Mouse (Mus musculus): ENCODE measurements around the gene Rab11fip2. TPM values are rescaled to one million over a fixed set of nuclear protein-coding genes. Genes with fewer than 3 reads are reported as not detected.

Gene Rab11fip2
- polyA plus RNA-seq (2015; fragmentation: Nextera tagmentation; extraction: Ambion mirVana) = 1.3 and 1.4 TPM in 2 replicates

DNA sequence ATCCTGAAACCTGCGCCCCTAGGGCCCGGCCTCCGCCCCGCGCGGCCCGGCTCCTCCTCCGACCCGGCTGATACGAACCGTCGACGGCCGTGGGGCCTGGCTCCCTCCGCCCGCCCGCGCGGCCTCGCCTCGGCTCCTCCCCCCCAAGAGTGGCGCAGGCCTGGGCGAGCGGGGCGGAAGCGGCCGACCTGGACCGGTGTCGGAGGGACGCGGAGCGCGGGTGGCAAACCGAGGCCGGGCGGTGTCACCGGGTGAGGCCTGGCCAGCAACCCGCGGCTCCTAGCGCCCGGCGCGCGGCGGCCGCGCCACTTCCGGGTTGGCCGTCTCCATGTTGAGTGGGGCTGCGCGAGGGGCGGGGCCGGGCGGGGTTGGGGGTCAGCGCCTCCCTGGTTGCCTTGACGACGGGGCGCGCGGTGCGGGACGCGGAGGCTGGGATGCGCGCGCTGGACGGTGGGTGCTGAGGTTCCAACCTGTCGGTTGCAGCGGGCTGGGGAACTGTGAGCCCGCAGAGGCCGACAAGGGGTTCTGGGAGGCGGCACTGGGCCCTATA, at the start of gene Rab11fip2:
Rab11fip2 (minus strand) TSS at position 333 of the 550 bp plus-strand sequence.
- Histone ChIP-seq H3K27ac (peak within 1 kb of the TSS; percentile 91), H3K4me3 (replicated peaks) (peak within 1 kb of the TSS; percentile 79), H3K4me1 (replicated peaks) (peaks cover 13% of the 10 kb centered on the region), H3K9ac (peak within 1 kb of the TSS; percentile 87), H3K36me3 (no peaks in the 10 kb centered on the region), H3K4me2 (peak within 1 kb of the TSS; percentile 88), H3K9me3 (replicated peaks) (no peaks in the 10 kb centered on the region), H3K27me3 (no peaks in the 10 kb centered on the region)
- peak; percentile 81 for DNase-seq
- under 1% methylated on average over 71 of the region's 72 CpGs for WGBS (ENCODE audit: insufficient replicate concordance)
- ATAC-seq (ENCODE audit: low read depth) = peak; percentile 99

DNA sequence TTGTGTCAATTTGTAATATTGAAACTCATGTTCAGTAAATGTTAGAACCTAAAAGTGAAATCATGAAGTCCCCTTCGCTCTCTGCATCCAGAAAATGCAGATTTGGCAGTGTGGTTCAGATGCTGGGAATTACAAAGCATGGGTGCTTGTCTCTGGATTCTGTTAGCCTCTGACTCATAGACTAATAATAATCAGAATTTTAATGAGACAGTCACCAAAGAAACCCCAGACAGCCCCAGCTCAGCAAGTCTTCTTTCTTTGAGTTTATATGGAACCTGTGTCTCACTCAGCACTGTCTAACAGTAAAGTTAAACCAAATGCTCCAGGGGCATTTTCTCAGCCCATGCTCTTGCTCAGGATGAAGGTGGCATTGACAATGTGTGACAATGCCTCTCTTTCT, 38.1 kb upstream of the Rab11fip2 start:
- DNase-seq = no peak
- Histone ChIP-seq H3K4me1 (replicated peaks) (no peaks in the 10 kb centered on the region), H3K36me3 (no peaks in the 10 kb centered on the region), H3K27ac (no peak overlapping the region), H3K27me3 (no peaks in the 10 kb centered on the region), H3K9ac (no peak overlapping the region), H3K4me2 (no peak overlapping the region), H3K9me3 (replicated peaks) (no peaks in the 10 kb centered on the region), H3K4me3 (replicated peaks) (no peak overlapping the region)
- WGBS (ENCODE audit: insufficient replicate concordance) = 48% methylated on average over 1 of the region's 1 CpGs
- ATAC-seq (ENCODE audit: low read depth) = no peak

DNA sequence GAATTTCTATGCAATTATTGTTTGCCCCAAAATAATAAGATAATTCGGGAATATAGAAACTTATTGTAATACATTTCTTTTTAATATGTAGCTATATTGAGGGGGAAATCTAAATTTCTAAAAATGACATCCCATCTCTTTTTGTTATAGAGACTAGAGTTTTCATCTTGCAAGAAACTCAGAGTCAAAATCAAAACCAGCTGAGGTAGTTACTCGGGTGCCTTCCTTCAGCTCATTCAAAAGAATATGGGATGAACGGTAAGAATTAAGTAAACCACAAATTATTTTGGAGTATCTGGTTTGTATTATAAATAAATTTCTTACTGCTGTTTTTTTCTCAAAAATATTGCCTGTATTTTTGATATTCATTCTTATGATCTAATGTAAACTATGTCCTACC, 11.5 kb upstream of the Rab11fip2 start:
- Histone ChIP-seq H3K9ac (no peak overlapping the region), H3K9me3 (replicated peaks) (no peaks in the 10 kb centered on the region), H3K27me3 (peaks cover 4% of the 10 kb centered on the region), H3K36me3 (no peaks in the 10 kb centered on the region), H3K4me1 (replicated peaks) (no peaks in the 10 kb centered on the region), H3K4me2 (no peak overlapping the region), H3K27ac (no peak overlapping the region), H3K4me3 (replicated peaks) (no peak overlapping the region)
- DNase-seq (no peak), ATAC-seq (ENCODE audit: low read depth) (no peak)
- 64% methylated on average over 3 of the region's 3 CpGs for WGBS (ENCODE audit: insufficient replicate concordance)

DNA sequence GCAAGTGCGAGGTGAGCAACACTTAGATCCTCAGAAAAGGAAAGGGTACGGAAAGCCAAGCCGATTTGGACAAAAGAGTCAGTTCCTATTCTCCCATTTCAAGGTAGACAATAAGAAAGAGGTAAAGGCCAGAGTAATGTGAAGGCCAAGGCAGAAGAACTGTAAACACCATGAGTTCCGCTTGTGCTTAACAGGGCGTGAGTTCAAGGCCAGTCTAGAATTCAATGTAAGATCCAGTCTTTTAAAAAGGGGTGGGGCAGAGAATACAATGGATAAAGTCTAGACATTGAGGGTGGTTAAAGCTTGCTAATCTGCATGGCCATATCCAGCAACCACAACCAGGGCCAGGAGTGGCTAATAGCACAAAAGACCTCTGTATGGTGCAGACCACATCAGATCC, 6.3 kb upstream of the Rab11fip2 start:
- Histone ChIP-seq H3K36me3 (no peaks in the 10 kb centered on the region), H3K4me1 (replicated peaks) (no peaks in the 10 kb centered on the region), H3K4me2 (no peak overlapping the region), H3K27me3 (peaks cover 4% of the 10 kb centered on the region), H3K4me3 (replicated peaks) (no peak overlapping the region), H3K9ac (no peak overlapping the region), H3K27ac (no peak overlapping the region), H3K9me3 (replicated peaks) (no peaks in the 10 kb centered on the region)
- WGBS (ENCODE audit: insufficient replicate concordance) = 71% methylated on average over 5 of the region's 5 CpGs
- ATAC-seq (ENCODE audit: low read depth) = no peak
- no peak for DNase-seq

DNA sequence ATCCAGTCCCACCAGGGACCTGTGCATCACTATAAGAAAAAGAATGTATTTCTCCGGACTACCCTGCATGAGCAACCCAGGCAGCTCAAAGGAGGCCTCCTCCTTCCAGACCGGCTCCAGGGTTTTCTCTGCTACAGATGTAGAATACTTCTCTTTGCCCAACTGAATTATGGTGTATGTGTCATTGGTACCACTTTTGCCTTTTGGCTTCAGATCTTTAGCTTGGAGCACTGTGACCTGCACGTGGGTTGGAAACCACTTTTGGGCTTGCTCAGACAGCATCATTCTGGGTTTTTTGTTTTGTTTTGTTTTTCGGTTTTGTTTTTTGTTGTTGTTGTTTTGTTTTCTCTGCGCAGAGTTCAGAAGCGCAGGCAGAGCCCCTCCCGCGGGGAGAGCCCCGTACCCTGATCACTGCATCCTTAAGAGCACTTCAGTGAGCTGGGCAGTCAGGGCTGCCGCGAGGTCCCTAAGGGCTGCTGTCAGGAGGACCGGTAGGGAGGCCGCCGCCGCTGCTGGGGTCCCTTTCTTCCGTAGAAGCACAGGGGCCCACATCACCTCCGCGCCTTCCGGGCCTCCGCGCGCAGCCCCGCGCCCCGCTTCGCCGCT, 635 bp downstream of the Rab11fip2 start:
- no peaks in the 10 kb centered on the region for H3K9me3 ChIP-seq (replicated peaks)
- H3K27me3 ChIP-seq = no peaks in the 10 kb centered on the region
- H3K4me3 ChIP-seq (replicated peaks) = peak overlapping the region; percentile 79
- peak overlapping the region; percentile 88 for H3K4me2 ChIP-seq
- H3K36me3 ChIP-seq = no peaks in the 10 kb centered on the region
- WGBS (ENCODE audit: insufficient replicate concordance) = 3% methylated on average over 27 of the region's 27 CpGs
- peak overlapping the region; percentile 87 for H3K9ac ChIP-seq
- peaks cover 13% of the 10 kb centered on the region for H3K4me1 ChIP-seq (replicated peaks)
- H3K27ac ChIP-seq = peak overlapping the region; percentile 91
- ATAC-seq (ENCODE audit: low read depth) (peak; percentile 63), DNase-seq (no peak)

DNA sequence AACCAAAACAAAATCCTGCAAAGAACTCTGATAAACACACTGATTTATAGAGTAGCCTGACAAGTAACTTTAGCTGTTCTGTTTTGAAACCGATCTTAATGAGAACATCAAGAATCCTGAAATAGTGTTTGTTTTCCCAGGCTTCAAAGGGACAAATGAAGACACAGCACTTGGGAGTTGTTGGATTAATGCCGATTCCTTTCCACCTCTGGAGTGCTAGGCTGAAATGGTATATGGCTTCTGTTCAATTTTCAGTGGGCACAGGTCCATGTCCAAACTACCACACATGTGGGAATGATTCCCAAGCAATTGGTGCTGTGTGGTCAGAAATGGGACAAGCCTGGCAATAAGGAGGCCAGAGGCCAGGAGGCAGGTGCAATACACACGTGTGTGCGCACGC, 3.7 kb downstream of the Rab11fip2 start:
- H3K9ac ChIP-seq = no peak overlapping the region
- H3K36me3 ChIP-seq = 0 out of 2 replicates have a peak, but pooled peaks cover 2% of the 10 kb centered on the region
- H3K9me3 ChIP-seq (replicated peaks) = no peaks in the 10 kb centered on the region
- H3K4me3 ChIP-seq (replicated peaks) = no peak overlapping the region
- WGBS (ENCODE audit: insufficient replicate concordance) = 80% methylated on average over 5 of the region's 5 CpGs
- H3K27ac ChIP-seq = no peak overlapping the region
- no peak for ATAC-seq (ENCODE audit: low read depth)
- peaks cover 18% of the 10 kb centered on the region for H3K4me1 ChIP-seq (replicated peaks)
- no peak for DNase-seq
- no peaks in the 10 kb centered on the region for H3K27me3 ChIP-seq
- H3K4me2 ChIP-seq = no peak overlapping the region

DNA sequence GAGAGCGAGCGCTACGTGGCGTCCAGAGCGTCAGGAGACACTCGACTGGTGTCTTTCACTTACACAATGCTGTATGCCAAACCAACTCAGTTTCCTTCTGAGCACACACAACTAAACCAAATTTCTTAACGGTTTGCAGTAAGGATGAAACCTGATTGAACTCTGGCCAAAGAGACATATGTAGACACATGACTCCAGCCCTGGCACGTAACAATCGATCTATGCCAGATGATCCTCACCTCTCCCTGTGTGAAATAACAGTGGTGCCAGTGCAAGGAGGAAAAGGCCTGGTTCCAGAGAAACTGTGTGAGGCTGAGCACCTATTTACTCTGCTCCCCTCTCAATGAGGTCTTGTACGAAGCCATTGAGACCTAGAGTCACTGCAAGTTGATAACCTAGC, 11.4 kb downstream of the Rab11fip2 start:
- H3K4me2 ChIP-seq = no peak overlapping the region
- 87% methylated on average over 10 of the region's 10 CpGs for WGBS (ENCODE audit: insufficient replicate concordance)
- 0 out of 2 replicates have a peak, but pooled peaks cover 2% of the 10 kb centered on the region for H3K36me3 ChIP-seq
- no peak overlapping the region for H3K9ac ChIP-seq
- peaks cover 8% of the 10 kb centered on the region; the same call in 1 of the 2 replicates for H3K4me1 ChIP-seq (replicated peaks)
- no peaks in the 10 kb centered on the region for H3K27me3 ChIP-seq
- H3K27ac ChIP-seq = no peak overlapping the region
- no peaks in the 10 kb centered on the region for H3K9me3 ChIP-seq (replicated peaks)
- ATAC-seq (ENCODE audit: low read depth) (no peak), DNase-seq (no peak)
- H3K4me3 ChIP-seq (replicated peaks) = no peak overlapping the region

DNA sequence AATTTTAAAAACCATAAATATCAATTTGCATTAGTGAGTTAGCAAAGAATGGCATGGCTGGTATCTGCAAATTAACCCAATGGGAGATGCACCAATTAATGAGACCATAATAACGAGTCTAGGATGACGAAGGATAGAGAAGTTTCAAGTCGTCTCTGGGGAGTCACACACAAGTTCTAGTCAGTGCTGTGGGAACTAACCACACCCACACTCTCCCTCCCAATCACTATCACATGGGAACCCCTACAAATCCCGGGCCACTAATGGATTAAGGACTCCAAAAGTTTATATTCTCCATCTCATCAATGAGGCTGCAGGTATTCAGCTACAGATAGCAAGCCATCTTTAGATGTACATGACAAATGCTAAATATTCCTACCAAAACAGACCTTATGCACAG, 14.8 kb downstream of the Rab11fip2 start:
- ATAC-seq (ENCODE audit: low read depth) (no peak), DNase-seq (no peak)
- Histone ChIP-seq H3K4me1 (replicated peaks) (0 out of 2 replicates have a peak, but pooled peaks cover 3% of the 10 kb centered on the region), H3K27me3 (no peaks in the 10 kb centered on the region), H3K9me3 (replicated peaks) (no peaks in the 10 kb centered on the region), H3K4me3 (replicated peaks) (no peak overlapping the region), H3K9ac (no peak overlapping the region), H3K36me3 (no peaks in the 10 kb centered on the region), H3K27ac (no peak overlapping the region), H3K4me2 (no peak overlapping the region)
- 67% methylated on average over 4 of the region's 4 CpGs for WGBS (ENCODE audit: insufficient replicate concordance)

DNA sequence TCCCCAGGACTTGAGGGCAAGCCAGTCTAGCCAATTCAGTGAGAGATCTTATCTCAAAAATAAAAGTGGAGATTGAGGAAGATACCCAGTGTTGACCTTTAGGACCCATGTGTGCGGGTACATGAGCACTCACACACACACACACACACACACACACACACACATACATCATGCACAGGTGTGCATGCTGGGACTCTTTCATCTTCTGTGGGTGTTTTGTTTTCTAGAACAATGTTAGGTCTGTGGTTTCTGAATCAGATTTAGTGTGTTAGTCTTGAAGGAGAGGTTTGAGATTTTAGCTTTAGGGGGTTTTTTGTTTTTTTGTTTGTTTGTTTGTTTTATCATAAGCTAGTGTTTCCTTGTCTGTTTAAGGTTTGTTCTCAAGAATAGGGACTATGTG, 17.3 kb downstream of the Rab11fip2 start:
- Histone ChIP-seq H3K4me2 (no peak overlapping the region), H3K27ac (no peak overlapping the region), H3K9me3 (replicated peaks) (no peaks in the 10 kb centered on the region), H3K9ac (no peak overlapping the region), H3K36me3 (no peaks in the 10 kb centered on the region), H3K4me1 (replicated peaks) (peaks cover 16% of the 10 kb centered on the region), H3K4me3 (replicated peaks) (no peak overlapping the region), H3K27me3 (no peaks in the 10 kb centered on the region)
- DNase-seq (no peak), ATAC-seq (ENCODE audit: low read depth) (no peak)
- WGBS (ENCODE audit: insufficient replicate concordance) = 75% methylated on average over 1 of the region's 1 CpGs

DNA sequence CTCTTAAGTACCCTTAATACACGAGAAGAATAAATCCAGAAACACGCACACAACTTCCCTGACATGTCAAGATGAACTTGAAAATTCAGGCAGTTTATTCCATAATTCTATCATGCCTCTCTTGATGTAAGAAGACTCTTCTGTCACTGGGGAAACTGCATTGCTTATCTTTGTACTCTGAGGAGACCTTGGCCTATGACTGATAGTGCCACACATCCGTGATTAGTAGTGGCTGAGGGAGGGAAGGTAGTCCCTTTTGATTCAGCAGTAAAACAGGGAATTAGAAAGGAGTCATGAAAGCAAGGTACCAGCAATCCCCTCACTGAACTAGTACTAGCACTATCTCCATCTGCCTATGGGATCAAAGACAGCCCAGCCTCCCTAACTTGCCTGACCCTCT, 22.6 kb downstream of the Rab11fip2 start:
- DNase-seq (no peak), ATAC-seq (ENCODE audit: low read depth) (peak; percentile 80)
- Histone ChIP-seq H3K9me3 (replicated peaks) (no peaks in the 10 kb centered on the region), H3K4me3 (replicated peaks) (no peak overlapping the region), H3K36me3 (no peaks in the 10 kb centered on the region), H3K9ac (0 out of 2 replicates have a peak overlapping the region, but pooled peaks have one; percentile 13), H3K27me3 (no peaks in the 10 kb centered on the region), H3K4me2 (no peak overlapping the region), H3K27ac (0 out of 2 replicates have a peak overlapping the region, but pooled peaks have one; percentile 26), H3K4me1 (replicated peaks) (peaks cover 33% of the 10 kb centered on the region)
- WGBS (ENCODE audit: insufficient replicate concordance) = 55% methylated on average over 3 of the region's 3 CpGs

DNA sequence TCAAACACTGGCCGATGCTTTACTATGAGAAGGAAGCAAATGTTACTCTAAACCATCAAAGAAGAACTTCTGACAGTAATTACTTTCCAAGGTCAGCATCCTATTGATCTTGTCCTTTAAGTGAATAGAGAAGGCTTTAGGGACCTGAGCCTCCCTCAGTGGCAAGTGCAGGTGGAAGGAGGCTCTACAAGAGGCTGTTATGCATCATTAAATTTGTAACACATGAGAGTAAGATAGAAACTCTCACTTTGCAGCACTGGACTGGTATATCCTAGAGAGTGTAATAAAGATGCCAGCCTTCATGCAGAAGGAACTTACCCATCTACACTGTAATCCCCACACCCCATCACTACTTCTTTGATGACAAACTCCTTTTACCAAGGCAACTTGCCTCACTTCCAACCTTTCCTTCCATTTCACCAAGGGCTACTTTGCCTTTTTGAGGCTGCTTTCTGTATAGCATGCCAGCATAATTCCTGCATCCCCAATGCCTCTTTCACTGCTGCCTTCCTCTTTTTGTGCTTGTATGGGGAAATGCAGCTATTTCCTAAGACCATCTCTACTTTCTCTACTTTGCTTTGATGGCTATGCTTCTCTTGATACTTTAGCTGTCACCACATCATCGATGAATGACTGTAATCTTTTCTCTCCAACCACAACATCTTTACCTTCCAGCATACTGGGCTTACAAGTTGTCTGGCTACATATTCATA, 25.4 kb downstream of the Rab11fip2 start:
- Histone ChIP-seq H3K27me3 (no peaks in the 10 kb centered on the region), H3K9me3 (replicated peaks) (no peaks in the 10 kb centered on the region), H3K36me3 (no peaks in the 10 kb centered on the region), H3K4me3 (replicated peaks) (no peak overlapping the region), H3K4me2 (no peak overlapping the region), H3K27ac (no peak overlapping the region; the same call in 1 of the 2 replicates), H3K9ac (no peak overlapping the region), H3K4me1 (replicated peaks) (peaks cover 41% of the 10 kb centered on the region)
- WGBS (ENCODE audit: insufficient replicate concordance) = 81% methylated on average over 2 of the region's 2 CpGs
- ATAC-seq (ENCODE audit: low read depth) (no peak), DNase-seq (no peak)
